Mouse (Mus musculus): ENCODE results near the gene Nup85. TPM values are rescaled to one million over a fixed set of nuclear protein-coding genes. Genes with fewer than 3 reads are reported as not detected.

The Nup85 gene
- polyA plus RNA-seq, 1 experiment from 2014 or later, result 47.2 TPM

GRCm38 (mm10) chr11:115606733-115607132 lies 42.5 kb downstream of the Nup85 start:
- no peaks in the 10 kb centered on the region for H3K27me3 ChIP-seq (ENCODE audit: control insufficient read depth, insufficient read depth, low read length)
- H3K9me3 ChIP-seq (ENCODE audit: control insufficient read depth, low read length), result no peaks in the 10 kb centered on the region
- no peak overlapping the region for H3K4me3 ChIP-seq (ENCODE audit: low read depth, low read length)
- H3K4me2 ChIP-seq (replicated peaks; ENCODE audit: low read depth), result no peak overlapping the region
- H3K27ac ChIP-seq (replicated peaks), result no peak overlapping the region
- TF ChIP-seq CTCF (IDR thresholded peaks at IDR 0.05; ENCODE audit: low read depth), result no peak
- no peak for TF ChIP-seq EP300 (optimal IDR thresholded peaks at IDR 0.05)
- H3K9ac ChIP-seq (ENCODE audit: low read length), result no peak overlapping the region
- peaks cover 3% of the 10 kb centered on the region; the same call in 1 of the 2 replicates for H3K4me1 ChIP-seq (replicated peaks; ENCODE audit: control insufficient read depth, insufficient read depth)
- WGBS, result 94% methylated on average over 18 of the region's 18 CpGs
- H3K36me3 ChIP-seq (ENCODE audit: control insufficient read depth, insufficient read depth, low read length), result peaks cover 18% of the 10 kb centered on the region; the same call in 1 of the 2 replicates
- DNase-seq (ENCODE audit: low spot score) (no peak), ATAC-seq (ENCODE audit: low FRiP score, low TSS enrichment) (no peak)

- TF ChIP-seq CTCF (IDR thresholded peaks at IDR 0.05; ENCODE audit: low read depth), result no peak
- no peak for TF ChIP-seq EP300 (optimal IDR thresholded peaks at IDR 0.05)
- Histone ChIP-seq H3K4me3 (ENCODE audit: low read depth, low read length) (no peak overlapping the region), H3K4me2 (replicated peaks; ENCODE audit: low read depth) (no peak overlapping the region), H3K27me3 (ENCODE audit: control insufficient read depth, insufficient read depth, low read length) (no peaks in the 10 kb centered on the region), H3K27ac (replicated peaks) (no peak overlapping the region), H3K9me3 (ENCODE audit: control insufficient read depth, low read length) (no peaks in the 10 kb centered on the region), H3K36me3 (ENCODE audit: control insufficient read depth, insufficient read depth, low read length) (peaks cover 18% of the 10 kb centered on the region; the same call in 1 of the 2 replicates), H3K9ac (ENCODE audit: low read length) (no peak overlapping the region), H3K4me1 (replicated peaks; ENCODE audit: control insufficient read depth, insufficient read depth) (peaks cover 5% of the 10 kb centered on the region; the same call in 1 of the 2 replicates)
- WGBS, result 76% methylated on average over 23 of the region's 23 CpGs
- DNase-seq (ENCODE audit: low spot score) (no peak), ATAC-seq (ENCODE audit: low FRiP score, low TSS enrichment) (no peak)
Measured at GRCm38 (mm10) chr11:115608421-115609399, 44.5 kb downstream of the Nup85 start.

GRCm38 (mm10) chr11:115609576-115609975 lies 45.3 kb downstream of the Nup85 start:
- Histone ChIP-seq H3K9ac (ENCODE audit: low read length) (no peak overlapping the region), H3K27me3 (ENCODE audit: control insufficient read depth, insufficient read depth, low read length) (no peaks in the 10 kb centered on the region), H3K9me3 (ENCODE audit: control insufficient read depth, low read length) (no peaks in the 10 kb centered on the region), H3K4me2 (replicated peaks; ENCODE audit: low read depth) (no peak overlapping the region), H3K4me1 (replicated peaks; ENCODE audit: control insufficient read depth, insufficient read depth) (peaks cover 5% of the 10 kb centered on the region; the same call in 1 of the 2 replicates), H3K27ac (replicated peaks) (no peak overlapping the region), H3K4me3 (ENCODE audit: low read depth, low read length) (no peak overlapping the region), H3K36me3 (ENCODE audit: control insufficient read depth, insufficient read depth, low read length) (peaks cover 18% of the 10 kb centered on the region; the same call in 1 of the 2 replicates)
- no peak for DNase-seq (ENCODE audit: low spot score)
- TF ChIP-seq CTCF (IDR thresholded peaks at IDR 0.05; ENCODE audit: low read depth), result no peak
- TF ChIP-seq EP300 (optimal IDR thresholded peaks at IDR 0.05), result no peak
- no peak for ATAC-seq (ENCODE audit: low FRiP score, low TSS enrichment)
- 56% methylated on average over 3 of the region's 3 CpGs for WGBS

- no peak overlapping the region for H3K27ac ChIP-seq (replicated peaks)
- DNase-seq (ENCODE audit: low spot score) (no peak), ATAC-seq (ENCODE audit: low FRiP score, low TSS enrichment) (no peak)
- H3K4me3 ChIP-seq (ENCODE audit: low read depth, low read length), result no peak overlapping the region; the same call in 1 of the 2 replicates
- no peak overlapping the region for H3K4me2 ChIP-seq (replicated peaks; ENCODE audit: low read depth)
- 56% methylated on average over 6 of the region's 6 CpGs for WGBS
- peaks cover 5% of the 10 kb centered on the region; the same call in 1 of the 2 replicates for H3K4me1 ChIP-seq (replicated peaks; ENCODE audit: control insufficient read depth, insufficient read depth)
- no peaks in the 10 kb centered on the region for H3K9me3 ChIP-seq (ENCODE audit: control insufficient read depth, low read length)
- H3K9ac ChIP-seq (ENCODE audit: low read length), result no peak overlapping the region
- peaks cover 18% of the 10 kb centered on the region; the same call in 1 of the 2 replicates for H3K36me3 ChIP-seq (ENCODE audit: control insufficient read depth, insufficient read depth, low read length)
- H3K27me3 ChIP-seq (ENCODE audit: control insufficient read depth, insufficient read depth, low read length), result no peaks in the 10 kb centered on the region
- no peak for TF ChIP-seq CTCF (IDR thresholded peaks at IDR 0.05; ENCODE audit: low read depth)
- no peak for TF ChIP-seq EP300 (optimal IDR thresholded peaks at IDR 0.05)
Measured at GRCm38 (mm10) chr11:115611173-115611572, 46.9 kb downstream of the Nup85 start.

- DNase-seq (ENCODE audit: low spot score), result peak; percentile 86
- under 1% methylated on average over 13 of the region's 13 CpGs for WGBS
- Histone ChIP-seq H3K27ac (replicated peaks) (peak overlapping the region; percentile 97), H3K9ac (ENCODE audit: low read length) (peak overlapping the region; percentile 86), H3K9me3 (ENCODE audit: control insufficient read depth, low read length) (no peaks in the 10 kb centered on the region), H3K4me3 (ENCODE audit: low read depth, low read length) (peak overlapping the region; percentile 63), H3K4me1 (replicated peaks; ENCODE audit: control insufficient read depth, insufficient read depth) (peaks cover 5% of the 10 kb centered on the region; the same call in 1 of the 2 replicates), H3K4me2 (replicated peaks; ENCODE audit: low read depth) (peak overlapping the region; percentile 85), H3K27me3 (ENCODE audit: control insufficient read depth, insufficient read depth, low read length) (no peaks in the 10 kb centered on the region), H3K36me3 (ENCODE audit: control insufficient read depth, insufficient read depth, low read length) (peaks cover 10% of the 10 kb centered on the region; the same call in 1 of the 2 replicates)
- no peak for TF ChIP-seq EP300 (optimal IDR thresholded peaks at IDR 0.05)
- peak; percentile 32 for TF ChIP-seq CTCF (IDR thresholded peaks at IDR 0.05; ENCODE audit: low read depth)
- ATAC-seq (ENCODE audit: low FRiP score, low TSS enrichment), result peak; percentile 36
Measured at GRCm38 (mm10) chr11:115612059-115612409, 47.8 kb downstream of the Nup85 start.

Data from stomach, postnatal 0 days (tissue).